Mouse (Mus musculus) cerebellum, postnatal 36 days (tissue): ENCODE measurements at regions not wholly inside any gene's neighbourhood (a gene's known extent, or its start where the extent isn't known, plus 50 kb on each side); places are given as distances from the start of the nearest gene placed in this dataset.
A peak's percentile ranks its signal among the peaks of the same experiment; 100 is the strongest.

Experiments used
- DNase-seq, 2 experiments: peaks; one replicate each; pipeline ENCODE4 v3.0.0; 2021 to 2022; ENCODE audit warnings: mixed read lengths in 2 of 2

DNA sequence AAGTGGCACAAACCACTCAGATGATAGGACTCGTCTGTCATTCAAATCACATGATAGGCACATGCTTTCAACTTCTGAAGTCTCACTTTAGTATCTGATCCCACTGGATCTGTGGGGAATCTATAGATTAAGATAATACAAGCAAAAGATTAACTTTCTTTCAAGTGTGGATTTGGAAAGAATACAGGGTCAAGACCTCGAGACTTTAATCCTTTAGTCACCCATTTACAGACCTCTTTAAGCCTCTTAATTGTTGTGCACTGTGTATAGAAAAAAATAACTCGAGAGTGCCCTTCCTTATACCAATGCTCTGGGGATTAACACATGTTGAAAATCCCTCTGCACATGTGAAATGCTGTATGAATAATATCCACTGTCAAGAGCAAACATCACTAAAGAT lies 306.7 kb upstream of the Pard3b start:
- no peak for DNase-seq

DNA sequence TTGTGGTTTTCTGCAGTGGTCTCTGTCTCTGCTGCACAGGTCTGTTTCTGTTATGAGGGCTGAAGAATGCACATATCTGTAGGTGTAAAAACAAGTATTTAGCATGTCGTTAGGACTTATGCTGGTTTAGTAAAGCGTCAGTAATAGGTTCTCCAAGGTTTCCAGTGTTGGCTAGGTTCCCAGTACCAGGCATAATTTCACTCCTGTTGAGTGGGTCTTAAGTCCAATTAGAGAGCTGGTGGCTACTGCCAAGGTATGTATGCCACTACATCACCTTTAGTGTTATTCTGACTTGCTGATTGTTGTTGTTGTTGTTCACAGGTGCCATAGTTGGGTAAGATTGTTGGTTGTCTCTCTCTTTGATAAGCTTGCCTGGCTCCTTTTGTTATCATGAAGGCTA lies 302.3 kb upstream of the Pard3b start:
- DNase-seq: no peak

DNA sequence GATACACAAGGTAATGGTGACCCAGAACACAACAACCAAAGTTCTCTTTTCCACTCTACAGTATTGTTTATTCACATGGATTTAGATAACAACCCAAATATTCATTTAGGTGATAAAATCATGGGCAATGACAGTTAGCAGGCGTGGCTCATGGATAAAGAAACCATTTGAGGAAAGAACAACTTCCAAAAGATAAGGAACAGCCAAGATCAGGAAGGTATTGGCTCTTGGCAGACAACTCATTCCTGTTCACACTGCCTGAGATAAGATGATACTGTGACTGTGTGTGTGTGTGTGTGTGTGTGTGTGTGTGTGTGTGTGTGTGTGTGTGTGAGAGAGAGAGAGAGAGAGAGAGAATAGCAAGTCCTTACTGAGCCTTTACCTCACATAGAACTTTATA lies 285.7 kb upstream of the Pard3b start:
- no peak for DNase-seq

GRCm38 (mm10) chr1:61353481-61353880 lies 285.1 kb upstream of the Pard3b start:
- DNase-seq: no peak

DNA sequence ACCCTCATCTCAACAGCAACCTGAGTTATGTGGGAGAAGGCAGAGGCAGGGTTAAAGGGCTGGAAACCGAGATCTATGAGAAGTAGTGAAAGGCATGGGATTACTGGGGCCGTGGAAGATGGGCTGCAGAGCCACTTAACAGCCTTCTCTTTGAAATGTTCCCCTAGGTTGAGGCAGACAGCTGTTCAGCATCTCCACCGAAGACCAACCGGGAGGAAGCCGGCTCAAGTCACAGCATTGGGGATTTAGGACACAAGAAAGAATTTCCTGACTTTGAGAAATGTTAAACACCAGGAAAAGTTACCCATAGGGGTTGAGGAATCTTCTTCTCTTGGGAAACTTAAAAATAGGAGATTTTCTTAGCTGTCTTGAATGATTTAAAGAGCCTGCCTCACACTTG lies 283.4 kb upstream of the Pard3b start:
- no peak for DNase-seq

- DNase-seq: peak; percentile 73 to 75
Measured at GRCm38 (mm10) chr1:61359011-61359930, 279.4 kb upstream of the Pard3b start.

DNA sequence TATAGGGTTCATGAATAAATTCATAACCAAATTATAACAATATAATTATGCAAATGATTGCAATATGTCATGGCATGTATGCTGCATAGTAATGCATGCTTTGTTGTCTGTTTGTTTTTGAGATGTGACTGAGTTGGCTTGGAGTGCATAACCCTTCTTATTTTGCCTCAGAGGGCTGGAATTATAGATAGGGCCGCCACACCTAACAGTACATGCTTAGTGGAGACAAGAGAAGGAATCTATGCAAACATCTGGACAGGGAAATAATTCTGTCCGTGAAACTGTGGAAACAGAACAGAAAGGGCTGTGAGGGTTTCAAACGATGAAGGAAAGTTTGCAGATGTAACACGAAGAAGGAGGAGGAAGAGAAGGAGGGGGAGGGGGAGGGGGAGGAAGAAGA lies 266.0 kb upstream of the Pard3b start:
- DNase-seq: no peak

DNA sequence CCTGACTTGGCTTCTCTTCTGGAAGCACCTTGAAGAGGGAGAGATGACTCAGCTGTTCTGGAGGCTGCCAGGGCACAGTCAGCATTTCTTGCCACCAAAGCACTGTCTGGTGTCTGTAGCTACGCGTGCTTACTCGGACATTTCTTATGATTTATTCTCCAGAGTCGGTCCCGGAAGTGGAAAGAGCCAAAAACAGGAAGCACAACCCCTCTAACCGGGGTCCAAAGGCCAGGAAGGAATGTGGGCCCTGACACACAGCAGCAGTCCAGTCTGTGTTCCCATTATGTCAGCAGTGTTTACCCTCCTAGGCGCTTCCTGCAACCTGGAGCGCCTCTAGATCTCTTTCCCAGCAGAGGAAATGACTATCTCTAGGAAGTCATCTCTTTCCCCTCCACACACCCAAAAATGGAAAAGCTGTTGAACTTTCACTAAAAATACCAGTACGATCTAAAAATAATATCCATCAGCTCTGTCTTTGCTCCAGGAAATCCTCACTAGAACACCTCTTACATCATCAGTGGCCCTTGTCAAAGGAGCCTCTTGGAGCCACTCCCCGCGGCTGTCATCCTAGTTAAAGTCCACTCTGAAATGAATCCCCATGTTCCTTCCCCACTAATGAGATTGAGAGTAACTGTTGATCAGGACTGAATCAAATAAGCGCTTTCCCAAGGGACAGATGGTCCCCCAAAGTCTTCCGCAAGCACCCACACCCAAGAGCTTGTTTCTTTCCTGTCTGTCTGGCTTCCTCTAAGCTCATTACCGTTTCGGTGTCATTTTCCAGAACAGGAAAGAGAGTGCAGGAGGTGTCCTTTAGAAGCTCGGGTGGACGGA lies 264.7 kb upstream of the Pard3b start:
- DNase-seq: no peak

GRCm38 (mm10) chr1:61376417-61376816 lies 262.2 kb upstream of the Pard3b start:
- DNase-seq: no peak

DNA sequence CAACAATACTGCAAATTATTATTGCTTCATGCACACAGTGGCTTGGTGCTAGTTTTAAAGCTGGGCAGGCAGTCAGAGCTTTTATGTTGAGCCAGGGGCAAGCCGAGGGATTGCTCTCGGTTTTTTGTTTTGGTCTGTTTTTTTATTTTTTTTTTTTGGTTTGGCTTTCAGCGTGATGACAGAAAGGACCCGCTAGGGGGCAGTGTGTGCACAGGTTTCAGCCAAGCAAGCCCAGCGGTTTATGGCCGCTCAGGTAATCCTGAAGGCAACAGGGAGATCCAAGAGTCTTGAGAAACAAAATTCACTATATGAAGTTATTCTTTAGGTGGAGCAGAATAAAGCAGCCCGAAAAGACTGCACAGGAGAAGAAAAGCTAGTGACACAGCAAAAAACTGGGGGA lies 261.6 kb upstream of the Pard3b start:
- peak; percentile 71 to 73 for DNase-seq

DNA sequence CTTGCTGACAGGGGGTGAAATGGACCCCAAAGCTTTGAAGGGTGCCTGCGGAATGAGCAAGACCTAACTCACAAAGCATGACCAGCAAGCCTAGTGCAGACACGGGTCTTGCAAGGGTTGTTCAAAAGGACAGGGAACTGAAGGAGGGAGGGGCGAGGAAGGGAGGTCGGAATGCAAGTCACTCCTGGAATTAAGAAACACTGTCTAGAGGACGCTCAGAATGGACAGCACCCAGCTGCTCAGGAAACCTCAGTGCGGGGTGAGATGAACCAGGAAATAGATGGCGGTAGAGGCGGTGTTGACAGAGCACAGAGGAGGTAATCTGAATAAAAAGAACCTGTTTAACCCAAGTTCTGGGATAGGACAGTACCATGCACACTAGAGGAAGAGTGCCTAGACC lies 260.4 kb upstream of the Pard3b start:
- no peak for DNase-seq

DNA sequence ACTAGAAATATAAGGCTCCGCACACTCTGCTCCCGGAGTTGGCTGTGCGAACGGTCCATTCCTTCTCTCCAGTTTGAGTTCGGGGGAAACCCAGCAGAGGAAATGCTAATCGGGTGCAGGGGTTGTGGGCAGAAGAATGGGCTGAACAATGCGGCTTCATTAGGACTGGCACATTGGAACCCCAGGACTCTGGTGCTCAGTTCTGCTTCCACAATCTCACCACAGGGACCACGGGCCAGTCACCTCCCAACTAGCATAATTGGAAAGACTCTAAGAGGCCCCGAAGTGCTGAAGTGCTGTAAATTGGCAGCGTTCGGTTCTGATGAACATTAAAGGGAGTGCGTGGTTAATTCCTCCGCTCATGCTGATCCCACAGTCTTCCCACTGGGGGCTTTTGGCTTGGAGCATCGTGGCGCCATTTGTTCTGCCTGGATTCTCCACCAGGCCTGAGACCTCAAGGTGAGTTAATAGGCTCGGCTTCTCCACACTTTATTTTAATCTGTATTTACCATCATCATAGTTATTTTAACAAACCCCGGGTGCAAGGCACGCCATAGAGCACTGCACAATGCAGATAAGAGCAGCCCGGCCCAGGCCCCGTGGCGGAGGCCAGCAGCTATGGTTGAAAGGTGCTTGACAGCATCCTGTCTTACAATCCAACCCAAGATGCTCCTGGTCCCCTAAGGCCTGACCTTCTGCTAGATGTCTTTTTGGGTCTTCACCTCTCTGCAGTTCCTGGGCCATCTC lies 258.7 kb upstream of the Pard3b start:
- DNase-seq: no peak

GRCm38 (mm10) chr1:61387587-61387986 lies 251.0 kb upstream of the Pard3b start:
- no peak for DNase-seq

GRCm38 (mm10) chr1:61397796-61398195 lies 240.8 kb upstream of the Pard3b start:
- DNase-seq: no peak

GRCm38 (mm10) chr1:61402339-61402738 lies 236.3 kb upstream of the Pard3b start:
- no peak for DNase-seq

DNA sequence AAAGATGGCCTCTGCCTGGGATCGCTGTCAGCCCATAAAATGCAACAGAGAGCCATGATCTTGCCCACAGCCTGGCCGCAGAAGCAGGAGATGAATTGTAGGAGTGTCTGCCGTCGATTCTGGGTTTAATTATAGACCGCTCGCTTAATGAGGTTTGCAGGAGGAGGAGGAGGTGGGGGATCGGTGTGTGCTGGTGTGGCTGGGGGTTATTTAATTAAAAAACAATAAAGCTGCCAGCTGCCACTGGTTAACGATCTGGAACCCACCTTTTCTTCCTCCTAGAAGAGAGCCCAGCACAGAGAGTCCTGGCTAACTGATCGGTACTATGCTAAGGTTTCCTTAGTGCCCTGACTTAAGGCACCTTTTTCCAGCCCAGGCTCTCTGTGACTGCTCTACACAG lies 231.4 kb upstream of the Pard3b start:
- DNase-seq: no peak

DNA sequence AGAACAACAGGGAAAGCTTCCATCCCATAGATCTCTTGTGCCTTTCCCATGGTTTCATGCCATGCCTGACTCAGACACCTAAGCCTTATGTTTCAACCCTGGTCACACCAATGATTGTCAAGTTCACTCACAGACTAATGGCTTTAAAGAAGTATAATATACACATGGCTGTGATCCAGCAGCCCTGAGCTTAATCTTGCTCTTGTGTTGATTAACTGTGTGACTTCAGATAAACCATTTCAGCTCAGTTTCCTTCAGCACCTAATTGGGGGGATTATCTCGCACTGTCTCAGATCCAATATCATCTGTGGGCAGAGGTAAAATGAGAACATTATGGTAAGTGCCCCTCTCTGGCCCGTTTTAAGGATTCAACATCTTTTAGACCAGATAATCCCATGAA lies 223.9 kb upstream of the Pard3b start:
- DNase-seq: no peak

GRCm38 (mm10) chr1:61415426-61416195 lies 223.0 kb upstream of the Pard3b start:
- no peak for DNase-seq

GRCm38 (mm10) chr1:61418396-61418795 lies 220.2 kb upstream of the Pard3b start:
- DNase-seq: no peak

GRCm38 (mm10) chr1:61419839-61420238 lies 218.8 kb upstream of the Pard3b start:
- no peak for DNase-seq

- DNase-seq: no peak
Measured at GRCm38 (mm10) chr1:61423253-61423652, 215.4 kb upstream of the Pard3b start.
